Mouse (Mus musculus): ENCODE measurements around the gene Entpd7. TPM values are rescaled to one million over a fixed set of nuclear protein-coding genes. Genes with fewer than 3 reads are reported as not detected.

Entpd7 gene
- polyA plus RNA-seq, 1 experiment, result 4.4 TPM

- Histone ChIP-seq H3K4me1 (ENCODE audit: control insufficient read depth, insufficient read depth, low read length) (no peaks in the 10 kb centered on the region), H3K4me3 (replicated peaks; ENCODE audit: control insufficient read depth, low read depth, low read length) (no peak overlapping the region), H3K27ac (ENCODE audit: control insufficient read depth, insufficient read depth, low read depth, low read length, poor library complexity) (no peak overlapping the region)
- peak; percentile 46 for TF ChIP-seq CTCF (IDR thresholded peaks at IDR 0.05; ENCODE audit: control insufficient read depth, insufficient read depth, low read length)
- no peak for TF ChIP-seq POLR2A (IDR thresholded peaks at IDR 0.05; ENCODE audit: borderline replicate concordance, control insufficient read depth, low read depth, low read length)
- 21% methylated on average over 6 of the region's 6 CpGs for WGBS
These were observed 71.0 kb downstream of the Entpd7 start for GRCm38 (mm10) chr19:43760504-43760903.

- H3K4me3 ChIP-seq (replicated peaks; ENCODE audit: control insufficient read depth, low read depth, low read length), result no peak overlapping the region
- H3K27ac ChIP-seq (ENCODE audit: control insufficient read depth, insufficient read depth, low read depth, low read length, poor library complexity), result no peak overlapping the region
- H3K4me1 ChIP-seq (ENCODE audit: control insufficient read depth, insufficient read depth, low read length), result no peaks in the 10 kb centered on the region
- TF ChIP-seq CTCF (IDR thresholded peaks at IDR 0.05; ENCODE audit: control insufficient read depth, insufficient read depth, low read length), result no peak
- no peak for TF ChIP-seq POLR2A (IDR thresholded peaks at IDR 0.05; ENCODE audit: borderline replicate concordance, control insufficient read depth, low read depth, low read length)
These were observed 72.2 kb downstream of the Entpd7 start for GRCm38 (mm10) chr19:43761543-43762256.

- TF ChIP-seq POLR2A (IDR thresholded peaks at IDR 0.05; ENCODE audit: borderline replicate concordance, control insufficient read depth, low read depth, low read length) (no peak), CTCF (IDR thresholded peaks at IDR 0.05; ENCODE audit: control insufficient read depth, insufficient read depth, low read length) (no peak)
- 88% methylated on average over 2 of the region's 2 CpGs for WGBS
- H3K27ac ChIP-seq (ENCODE audit: control insufficient read depth, insufficient read depth, low read depth, low read length, poor library complexity), result no peak overlapping the region
- no peaks in the 10 kb centered on the region for H3K4me1 ChIP-seq (ENCODE audit: control insufficient read depth, insufficient read depth, low read length)
- no peak overlapping the region for H3K4me3 ChIP-seq (replicated peaks; ENCODE audit: control insufficient read depth, low read depth, low read length)
These were observed 72.9 kb downstream of the Entpd7 start for GRCm38 (mm10) chr19:43762410-43762809.

GRCm38 (mm10) chr19:43766451-43766850 is 77.0 kb downstream of the Entpd7 start:
- WGBS, result 81% methylated on average over 5 of the region's 5 CpGs
- Histone ChIP-seq H3K4me3 (replicated peaks; ENCODE audit: control insufficient read depth, low read depth, low read length) (no peak overlapping the region), H3K27ac (ENCODE audit: control insufficient read depth, insufficient read depth, low read depth, low read length, poor library complexity) (no peak overlapping the region), H3K4me1 (ENCODE audit: control insufficient read depth, insufficient read depth, low read length) (no peaks in the 10 kb centered on the region; the same call in 1 of the 2 replicates)
- TF ChIP-seq POLR2A (IDR thresholded peaks at IDR 0.05; ENCODE audit: borderline replicate concordance, control insufficient read depth, low read depth, low read length) (no peak), CTCF (IDR thresholded peaks at IDR 0.05; ENCODE audit: control insufficient read depth, insufficient read depth, low read length) (no peak)

- no peak for TF ChIP-seq CTCF (IDR thresholded peaks at IDR 0.05; ENCODE audit: control insufficient read depth, insufficient read depth, low read length)
- TF ChIP-seq POLR2A (IDR thresholded peaks at IDR 0.05; ENCODE audit: borderline replicate concordance, control insufficient read depth, low read depth, low read length), result no peak
- WGBS, result 83% methylated on average over 9 of the region's 9 CpGs
- H3K4me3 ChIP-seq (replicated peaks; ENCODE audit: control insufficient read depth, low read depth, low read length), result no peak overlapping the region
- no peaks in the 10 kb centered on the region; the same call in 1 of the 2 replicates for H3K4me1 ChIP-seq (ENCODE audit: control insufficient read depth, insufficient read depth, low read length)
- no peak overlapping the region for H3K27ac ChIP-seq (ENCODE audit: control insufficient read depth, insufficient read depth, low read depth, low read length, poor library complexity)
These were observed 78.3 kb downstream of the Entpd7 start for GRCm38 (mm10) chr19:43767549-43768322.

GRCm38 (mm10) chr19:43769366-43769960 is 80.0 kb downstream of the Entpd7 start:
- no peak overlapping the region for H3K4me3 ChIP-seq (replicated peaks; ENCODE audit: control insufficient read depth, low read depth, low read length)
- TF ChIP-seq POLR2A (IDR thresholded peaks at IDR 0.05; ENCODE audit: borderline replicate concordance, control insufficient read depth, low read depth, low read length) (no peak), CTCF (IDR thresholded peaks at IDR 0.05; ENCODE audit: control insufficient read depth, insufficient read depth, low read length) (no peak)
- no peaks in the 10 kb centered on the region; the same call in 1 of the 2 replicates for H3K4me1 ChIP-seq (ENCODE audit: control insufficient read depth, insufficient read depth, low read length)
- 81% methylated on average over 5 of the region's 5 CpGs for WGBS
- no peak overlapping the region for H3K27ac ChIP-seq (ENCODE audit: control insufficient read depth, insufficient read depth, low read depth, low read length, poor library complexity)

- TF ChIP-seq CTCF (IDR thresholded peaks at IDR 0.05; ENCODE audit: control insufficient read depth, insufficient read depth, low read length), result no peak
- TF ChIP-seq POLR2A (IDR thresholded peaks at IDR 0.05; ENCODE audit: borderline replicate concordance, control insufficient read depth, low read depth, low read length), result no peak
- no peak overlapping the region for H3K27ac ChIP-seq (ENCODE audit: control insufficient read depth, insufficient read depth, low read depth, low read length, poor library complexity)
- 13% methylated on average over 4 of the region's 4 CpGs for WGBS
These were observed 81.1 kb downstream of the Entpd7 start for GRCm38 (mm10) chr19:43770584-43770983.

GRCm38 (mm10) chr19:43771499-43771969 is 82.1 kb downstream of the Entpd7 start:
- TF ChIP-seq POLR2A (IDR thresholded peaks at IDR 0.05; ENCODE audit: borderline replicate concordance, control insufficient read depth, low read depth, low read length) (no peak), CTCF (IDR thresholded peaks at IDR 0.05; ENCODE audit: control insufficient read depth, insufficient read depth, low read length) (no peak)
- WGBS, result 11% methylated on average over 5 of the region's 5 CpGs
- H3K4me3 ChIP-seq (replicated peaks; ENCODE audit: control insufficient read depth, low read depth, low read length), result no peak overlapping the region
- no peaks in the 10 kb centered on the region; the same call in 1 of the 2 replicates for H3K4me1 ChIP-seq (ENCODE audit: control insufficient read depth, insufficient read depth, low read length)
- H3K27ac ChIP-seq (ENCODE audit: control insufficient read depth, insufficient read depth, low read depth, low read length, poor library complexity), result no peak overlapping the region

More at GRCm38 (mm10) chr19:43770584-43770983, 81.1 kb downstream of the Entpd7 start:
- Histone ChIP-seq H3K4me3 (replicated peaks; ENCODE audit: control insufficient read depth, low read depth, low read length) (no peak overlapping the region), H3K4me1 (ENCODE audit: control insufficient read depth, insufficient read depth, low read length) (no peaks in the 10 kb centered on the region; the same call in 1 of the 2 replicates)
